Mouse (Mus musculus): ENCODE results near the gene Gm11596. TPM values are rescaled to one million over a fixed set of nuclear protein-coding genes. Genes with fewer than 3 reads are reported as not detected.

Gm11596 gene
- polyA plus RNA-seq, 1 experiment from 2014 or later: not detected

GRCm38 (mm10) chr11:99743985-99744384 lies 49.3 kb downstream of the Gm11596 start:
- H3K27ac ChIP-seq: no peak overlapping the region
- H3K4me2 ChIP-seq: no peak overlapping the region
- 94% methylated on average over 3 of the region's 3 CpGs for WGBS
- ATAC-seq (replicated peaks): no peak
- H3K4me1 ChIP-seq: no peaks in the 10 kb centered on the region
- no peak overlapping the region for H3K4me3 ChIP-seq
- H3K9me3 ChIP-seq: no peaks in the 10 kb centered on the region
- no peaks in the 10 kb centered on the region for H3K36me3 ChIP-seq (replicated peaks)
- no peak overlapping the region for H3K9ac ChIP-seq
- H3K27me3 ChIP-seq (replicated peaks): 0 out of 2 replicates have a peak, but pooled peaks cover 2% of the 10 kb centered on the region

Other genes with a start within 250 kb of the Gm11596 start
- gene Krtap3-3, start 242.6 kb downstream of the Gm11596 start, polyA plus RNA-seq (2015; fragmentation: Nextera tagmentation; extraction: Ambion mirVana): not detected in 2 replicates
- not detected in 2 replicates for gene Krtap3-2, start 236.6 kb downstream of the Gm11596 start, polyA plus RNA-seq (2015; fragmentation: Nextera tagmentation; extraction: Ambion mirVana)
- gene Gm11939, start 234.0 kb downstream of the Gm11596 start, polyA plus RNA-seq (2015; fragmentation: Nextera tagmentation; extraction: Ambion mirVana): not detected in 2 replicates
- not detected in 2 replicates for gene Krtap3-1, start 226.8 kb downstream of the Gm11596 start, polyA plus RNA-seq (2015; fragmentation: Nextera tagmentation; extraction: Ambion mirVana)
- not detected in 2 replicates for gene Krtap1-5, start 212.5 kb downstream of the Gm11596 start, polyA plus RNA-seq (2015; fragmentation: Nextera tagmentation; extraction: Ambion mirVana)
- not detected in 2 replicates for gene Krtap1-4, start 209.8 kb downstream of the Gm11596 start, polyA plus RNA-seq (2015; fragmentation: Nextera tagmentation; extraction: Ambion mirVana)
- not detected in 2 replicates for gene Krtap1-3, start 202.1 kb downstream of the Gm11596 start, polyA plus RNA-seq (2015; fragmentation: Nextera tagmentation; extraction: Ambion mirVana)
- not detected in 2 replicates for gene Krtap9-3, start 195.4 kb downstream of the Gm11596 start, polyA plus RNA-seq (2015; fragmentation: Nextera tagmentation; extraction: Ambion mirVana)
- gene Gm11938, start 190.2 kb downstream of the Gm11596 start, polyA plus RNA-seq (2015; fragmentation: Nextera tagmentation; extraction: Ambion mirVana): not detected in 2 replicates
- not detected in 2 replicates for gene Gm11937, start 183.3 kb downstream of the Gm11596 start, polyA plus RNA-seq (2015; fragmentation: Nextera tagmentation; extraction: Ambion mirVana)
- gene Krtap2-4, start 178.6 kb downstream of the Gm11596 start, polyA plus RNA-seq (2015; fragmentation: Nextera tagmentation; extraction: Ambion mirVana): not detected in 2 replicates
- gene Gm11562, start 173.0 kb downstream of the Gm11596 start, polyA plus RNA-seq (2015; fragmentation: Nextera tagmentation; extraction: Ambion mirVana): not detected in 2 replicates
- gene Krtap4-1, start 165.2 kb downstream of the Gm11596 start, polyA plus RNA-seq (2015; fragmentation: Nextera tagmentation; extraction: Ambion mirVana): not detected in 2 replicates
- not detected in 2 replicates for gene Krtap4-2, start 158.4 kb downstream of the Gm11596 start, polyA plus RNA-seq (2015; fragmentation: Nextera tagmentation; extraction: Ambion mirVana)
- gene Krtap4-7, start 149.4 kb downstream of the Gm11596 start, polyA plus RNA-seq (2015; fragmentation: Nextera tagmentation; extraction: Ambion mirVana): not detected in 2 replicates
- gene Gm11555, start 143.2 kb downstream of the Gm11596 start, polyA plus RNA-seq (2015; fragmentation: Nextera tagmentation; extraction: Ambion mirVana): not detected in 2 replicates
- gene Gm11563, start 134.5 kb downstream of the Gm11596 start, polyA plus RNA-seq (2015; fragmentation: Nextera tagmentation; extraction: Ambion mirVana): not detected in 2 replicates
- not detected in 2 replicates for gene Krtap4-6, start 127.5 kb downstream of the Gm11596 start, polyA plus RNA-seq (2015; fragmentation: Nextera tagmentation; extraction: Ambion mirVana)
- gene Gm14190, start 102.7 kb downstream of the Gm11596 start, polyA plus RNA-seq (2015; fragmentation: Nextera tagmentation; extraction: Ambion mirVana): not detected in 2 replicates
- not detected in 2 replicates for gene Gm14180, start 59.2 kb downstream of the Gm11596 start, polyA plus RNA-seq (2015; fragmentation: Nextera tagmentation; extraction: Ambion mirVana)
- not detected in 2 replicates for gene Gm11595, start 20.6 kb downstream of the Gm11596 start, polyA plus RNA-seq (2015; fragmentation: Nextera tagmentation; extraction: Ambion mirVana)
- gene Krtap4-8, start 12.8 kb downstream of the Gm11596 start, polyA plus RNA-seq (2015; fragmentation: Nextera tagmentation; extraction: Ambion mirVana): not detected in 2 replicates
- gene Krtap4-9, start 8.3 kb downstream of the Gm11596 start, polyA plus RNA-seq (2015; fragmentation: Nextera tagmentation; extraction: Ambion mirVana): not detected in 2 replicates
- not detected in 2 replicates for gene Gm11569, start 5.5 kb upstream of the Gm11596 start, polyA plus RNA-seq (2015; fragmentation: Nextera tagmentation; extraction: Ambion mirVana)
- not detected in 2 replicates for gene Gm11554, start 11.0 kb upstream of the Gm11596 start, polyA plus RNA-seq (2015; fragmentation: Nextera tagmentation; extraction: Ambion mirVana)
- gene Krtap4-13, start 16.4 kb upstream of the Gm11596 start, polyA plus RNA-seq (2015; fragmentation: Nextera tagmentation; extraction: Ambion mirVana): not detected in 2 replicates
- not detected in 2 replicates for gene Gm11564, start 22.2 kb upstream of the Gm11596 start, polyA plus RNA-seq (2015; fragmentation: Nextera tagmentation; extraction: Ambion mirVana)
- gene 2300003K06Rik, start 44.6 kb upstream of the Gm11596 start, polyA plus RNA-seq (2015; fragmentation: Nextera tagmentation; extraction: Ambion mirVana): not detected in 2 replicates
- gene Krtap4-16, start 58.1 kb upstream of the Gm11596 start, polyA plus RNA-seq (2015; fragmentation: Nextera tagmentation; extraction: Ambion mirVana): not detected in 2 replicates
- not detected in 2 replicates for gene Gm11568, start 64.5 kb upstream of the Gm11596 start, polyA plus RNA-seq (2015; fragmentation: Nextera tagmentation; extraction: Ambion mirVana)
- not detected in 2 replicates for gene Gm11559, start 71.0 kb upstream of the Gm11596 start, polyA plus RNA-seq (2015; fragmentation: Nextera tagmentation; extraction: Ambion mirVana)
- gene Krtap9-1, start 79.9 kb upstream of the Gm11596 start, polyA plus RNA-seq (2015; fragmentation: Nextera tagmentation; extraction: Ambion mirVana): not detected in 2 replicates
- not detected in 2 replicates for gene Gm11567, start 85.7 kb upstream of the Gm11596 start, polyA plus RNA-seq (2015; fragmentation: Nextera tagmentation; extraction: Ambion mirVana)
- not detected in 2 replicates for gene Krtap31-1, start 114.5 kb upstream of the Gm11596 start, polyA plus RNA-seq (2015; fragmentation: Nextera tagmentation; extraction: Ambion mirVana)
- not detected in 2 replicates for gene Gm11565, start 121.3 kb upstream of the Gm11596 start, polyA plus RNA-seq (2015; fragmentation: Nextera tagmentation; extraction: Ambion mirVana)
- not detected in 2 replicates for gene Krtap31-2, start 142.8 kb upstream of the Gm11596 start, polyA plus RNA-seq (2015; fragmentation: Nextera tagmentation; extraction: Ambion mirVana)
- gene Krtap9-5, start 155.0 kb upstream of the Gm11596 start, polyA plus RNA-seq (2015; fragmentation: Nextera tagmentation; extraction: Ambion mirVana): not detected in 2 replicates
- not detected in 2 replicates for gene Krtap29-1, start 185.6 kb upstream of the Gm11596 start, polyA plus RNA-seq (2015; fragmentation: Nextera tagmentation; extraction: Ambion mirVana)
- not detected in 2 replicates for gene Krtap16-1, start 193.1 kb upstream of the Gm11596 start, polyA plus RNA-seq (2015; fragmentation: Nextera tagmentation; extraction: Ambion mirVana)
- gene Krtap17-1, start 200.5 kb upstream of the Gm11596 start, polyA plus RNA-seq (2015; fragmentation: Nextera tagmentation; extraction: Ambion mirVana): 1.1 and 1.3 TPM in 2 replicates
- gene Krt33a, start 222.7 kb upstream of the Gm11596 start, polyA plus RNA-seq (2015; fragmentation: Nextera tagmentation; extraction: Ambion mirVana): not detected in 2 replicates
- not detected in 2 replicates for gene Krt33b, start 236.4 kb upstream of the Gm11596 start, polyA plus RNA-seq (2015; fragmentation: Nextera tagmentation; extraction: Ambion mirVana)
- not detected in 2 replicates for gene Krt34, start 248.1 kb upstream of the Gm11596 start, polyA plus RNA-seq (2015; fragmentation: Nextera tagmentation; extraction: Ambion mirVana)